Mouse (Mus musculus) limb, embryonic 11.5 days (tissue): Measurements from ENCODE around the gene Ggn. TPM values are rescaled to one million over a fixed set of nuclear protein-coding genes. Genes with fewer than 3 reads are reported as not detected.

Source experiments
- ATAC-seq: fragments of 200-750 bp; cut with Nextera tagmentation; 2 replicates; pipeline ENCODE4 v1.8.0; 2017; ENCODE audit warnings: low read depth; ENCODE audit not compliant: insufficient number of reproducible peaks, low FRiP score, low TSS enrichment
- DNase-seq: peaks from one replicate; pipeline ENCODE4 v3.0.0-alpha.2; 2015; ENCODE audit warnings: low spot score
- H3K27ac ChIP-seq: fragments of 300-500 bp; sonication (generic); replicated peaks from 2 replicates; pipeline ENCODE4 v1.5.1; 2014; ENCODE audit warnings: low read depth, mild to moderate bottlenecking, low read length
- H3K27me3 ChIP-seq: fragments of 300-500 bp; sonication (generic); 2 replicates; pipeline ENCODE4 v1.6.1; 2014; ENCODE audit warnings: mild to moderate bottlenecking, low read length, mixed read lengths; ENCODE audit not compliant: control insufficient read depth, insufficient read depth
- H3K36me3 ChIP-seq: fragments of 300-500 bp; sonication (generic); 2 replicates; pipeline ENCODE4 v1.6.1; 2014; ENCODE audit warnings: mild to moderate bottlenecking, low read length, moderate library complexity, mixed read lengths; ENCODE audit not compliant: control insufficient read depth, insufficient read depth
- H3K4me1 ChIP-seq: fragments of 300-500 bp; sonication (generic); 2 replicates; pipeline ENCODE4 v1.6.1; 2014; ENCODE audit warnings: low read length, mixed read lengths; ENCODE audit not compliant: control insufficient read depth, insufficient read depth
- H3K4me2 ChIP-seq: fragments of 300-500 bp; sonication (generic); 2 replicates; pipeline ENCODE4 v1.6.1; 2014; ENCODE audit warnings: low read depth, mild to moderate bottlenecking, moderate library complexity; ENCODE audit not compliant: severe bottlenecking
- H3K4me3 ChIP-seq: fragments of 300-500 bp; sonication (generic); 2 replicates; pipeline ENCODE4 v1.5.1; 2014; ENCODE audit warnings: low read depth, low read length
- H3K9ac ChIP-seq: fragments of 300-500 bp; sonication (generic); 2 replicates; pipeline ENCODE4 v1.6.1; 2014; ENCODE audit warnings: mild to moderate bottlenecking, low read length
- H3K9me3 ChIP-seq: fragments of 300-500 bp; sonication (generic); 2 replicates; pipeline ENCODE4 v1.6.1; 2016; ENCODE audit warnings: low read length; ENCODE audit not compliant: control insufficient read depth
- WGBS: fragments of 180-500 bp; shearing (Covaris S2); extraction: QIAGEN DNeasy Blood & Tissue Kit; methylation state at CpG from one replicate; pipeline ENCODE4 v1.1.7; 2014; 5-methylcytosine and 5-hydroxymethylcytosine counted together
- polyA plus RNA-seq: library from polyadenylated mRNA; unstranded; fragments of >200 nt; fragmentation: Nextera tagmentation; extraction: Ambion mirVana; gene quantifications from 2 replicates; pipeline ENCODE4 v1.2.1, GENCODE M21; 2014

Ggn gene
- polyA plus RNA-seq: 0.23 and 0.81 TPM in 2 replicates

GRCm38 (mm10) chr7:29170066-29170754, at the start of gene Ggn, which contains the start of gene Spred3:
Gene Ggn, plus strand, starts transcription at chr7:29170210.
Gene Spred3, minus strand, starts transcription at chr7:29170411.
- DNase-seq (peak; percentile 70), ATAC-seq (peak; percentile 48)
- H3K36me3 ChIP-seq: peaks cover 11% of the 10 kb centered on the region
- WGBS: 2% methylated on average over 30 of the region's 30 CpGs
- H3K4me3 ChIP-seq: peak within 1 kb of the TSS; percentile 61
- H3K9me3 ChIP-seq: no peaks in the 10 kb centered on the region; the same call in 1 of the 2 replicates
- H3K27me3 ChIP-seq: peaks cover 41% of the 10 kb centered on the region
- H3K27ac ChIP-seq: no peak within 1 kb of the TSS
- peak within 1 kb of the TSS; percentile 56 for H3K9ac ChIP-seq
- H3K4me2 ChIP-seq: peak within 1 kb of the TSS; percentile 50
- peaks cover 12% of the 10 kb centered on the region for H3K4me1 ChIP-seq

DNA sequence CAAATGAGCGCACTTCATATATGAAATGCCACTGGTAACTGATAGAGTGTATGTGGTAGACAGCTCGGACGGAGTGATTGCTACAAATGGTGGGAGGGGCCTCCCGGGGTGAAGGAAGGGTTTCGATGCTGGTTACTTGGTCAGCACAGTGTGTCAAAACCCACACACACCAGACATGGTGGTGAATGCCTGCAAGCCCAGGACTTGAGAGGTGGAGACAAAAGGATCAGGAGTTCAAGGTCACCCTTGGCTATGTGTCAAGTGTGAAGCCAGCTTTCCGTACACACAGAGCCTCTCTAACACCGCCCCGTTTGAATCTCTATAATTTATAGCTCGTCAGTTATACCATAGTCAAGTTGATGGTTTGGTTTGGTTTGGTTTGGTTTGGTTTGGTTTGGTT, 47.2 kb upstream of the Ggn start:
- no peak overlapping the region for H3K27ac ChIP-seq
- no peaks in the 10 kb centered on the region for H3K9me3 ChIP-seq
- no peak overlapping the region for H3K4me2 ChIP-seq
- ATAC-seq: no peak
- peaks cover 5% of the 10 kb centered on the region for H3K4me1 ChIP-seq
- H3K36me3 ChIP-seq: no peaks in the 10 kb centered on the region
- no peak overlapping the region for H3K9ac ChIP-seq
- no peaks in the 10 kb centered on the region for H3K27me3 ChIP-seq
- no peak overlapping the region for H3K4me3 ChIP-seq
- 92% methylated on average over 9 of the region's 9 CpGs for WGBS
- DNase-seq: no peak

DNA sequence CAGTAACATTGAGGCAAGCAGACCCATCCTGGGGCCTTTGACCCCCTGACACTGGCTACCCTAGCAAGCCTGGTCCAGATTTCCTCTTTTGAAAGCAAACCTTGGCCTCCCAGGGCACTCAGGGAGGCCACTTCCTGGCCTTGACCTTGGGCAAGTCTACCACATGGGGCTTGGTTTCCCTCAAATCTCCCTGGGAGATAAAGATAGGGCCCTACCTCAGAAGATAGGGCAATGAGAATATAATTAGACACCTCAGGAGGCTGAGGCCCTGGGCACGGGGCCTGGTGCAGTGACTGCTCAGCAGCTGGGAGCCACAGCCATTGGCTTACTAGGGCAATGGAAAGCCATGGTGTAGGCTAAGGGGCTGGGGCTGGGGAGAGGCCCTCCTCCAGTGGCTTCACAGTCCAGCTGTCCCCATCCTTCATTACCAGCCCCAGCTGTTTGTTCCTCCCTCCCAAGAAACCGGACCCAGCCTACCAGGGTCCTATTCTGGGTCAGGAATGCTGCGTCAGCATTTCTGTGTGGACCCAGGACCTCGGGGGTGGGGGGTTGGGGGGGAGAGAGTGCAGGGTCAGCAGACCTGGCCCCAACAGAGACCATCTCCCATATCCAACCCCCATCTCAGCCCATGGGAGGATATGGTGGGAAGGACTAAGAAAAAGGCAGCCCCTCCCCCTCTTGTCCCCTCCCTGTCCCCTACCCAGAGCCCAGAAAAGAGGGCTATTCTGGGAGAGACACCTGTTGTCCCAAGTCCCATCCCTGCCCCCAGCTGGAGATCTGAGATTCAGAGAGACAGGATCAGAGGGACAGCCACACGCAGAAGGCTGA, 46.3 kb upstream of the Ggn start:
- DNase-seq (no peak), ATAC-seq (peak; percentile 46; the same call in 1 of the 2 replicates)
- Histone ChIP-seq H3K27ac (no peak overlapping the region), H3K27me3 (no peaks in the 10 kb centered on the region), H3K36me3 (no peaks in the 10 kb centered on the region), H3K4me2 (peak overlapping the region; percentile 74), H3K4me1 (peaks cover 3% of the 10 kb centered on the region), H3K9me3 (no peaks in the 10 kb centered on the region), H3K9ac (no peak overlapping the region), H3K4me3 (peak overlapping the region; percentile 36)
- 51% methylated on average over 5 of the region's 5 CpGs for WGBS

- Histone ChIP-seq H3K4me1 (peaks cover 3% of the 10 kb centered on the region), H3K27ac (no peak within 1 kb of the TSS), H3K4me3 (peak within 1 kb of the TSS; percentile 36), H3K9ac (peak within 1 kb of the TSS; percentile 61), H3K36me3 (no peaks in the 10 kb centered on the region), H3K9me3 (no peaks in the 10 kb centered on the region), H3K4me2 (peak within 1 kb of the TSS; percentile 74), H3K27me3 (no peaks in the 10 kb centered on the region)
- ATAC-seq (peak; percentile 81; the same call in 1 of the 2 replicates), DNase-seq (peak; percentile 82)
- WGBS: 0% methylated on average over 16 of the region's 16 CpGs
Observed at GRCm38 (mm10) chr7:29124970-29125369, 45.0 kb upstream of the Ggn start, which contains the start of gene Ryr1. Gene Ryr1, minus strand, starts transcription at chr7:29125179.

DNA sequence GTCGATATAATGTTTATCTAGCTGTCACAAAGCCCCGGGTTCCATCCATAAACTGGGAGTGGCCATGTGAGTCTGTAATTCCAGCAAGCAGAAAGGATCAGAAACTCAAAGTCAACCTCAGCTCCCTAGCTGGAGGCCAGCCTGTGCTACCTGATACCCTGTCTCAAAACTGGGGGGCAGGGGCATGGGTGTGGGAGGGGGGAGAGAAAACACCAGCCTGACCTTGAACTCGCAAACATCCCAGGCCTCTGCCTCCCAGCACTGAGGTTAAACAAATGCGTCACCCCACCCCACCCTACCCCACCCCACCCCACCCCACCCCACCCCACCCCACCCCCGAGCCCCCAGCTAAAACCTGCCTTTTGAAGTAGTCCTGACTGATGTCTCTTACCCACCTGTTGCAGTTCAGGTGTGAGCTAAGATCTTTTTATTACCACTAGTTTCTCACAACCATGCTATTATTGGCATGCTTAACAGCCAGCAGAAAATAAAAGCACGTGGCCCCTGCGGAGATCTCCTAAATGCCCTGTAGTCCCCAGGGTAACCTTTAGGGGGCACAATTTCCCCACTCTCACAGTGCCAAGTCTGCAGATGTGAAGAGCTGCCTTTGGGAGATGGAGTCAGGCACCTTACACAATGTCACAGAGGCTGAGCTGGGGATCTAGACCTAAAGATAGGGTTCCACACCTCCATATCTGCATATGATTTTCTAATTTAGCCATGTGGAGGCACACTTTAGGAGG, 43.7 kb upstream of the Ggn start:
- Histone ChIP-seq H3K4me3 (no peak overlapping the region), H3K4me2 (no peak overlapping the region), H3K36me3 (no peaks in the 10 kb centered on the region), H3K27me3 (no peaks in the 10 kb centered on the region), H3K4me1 (peaks cover 3% of the 10 kb centered on the region), H3K9me3 (no peaks in the 10 kb centered on the region), H3K9ac (no peak overlapping the region), H3K27ac (no peak overlapping the region)
- 25% methylated on average over 7 of the region's 7 CpGs for WGBS
- ATAC-seq (no peak), DNase-seq (peak; percentile 78)

GRCm38 (mm10) chr7:29128725-29129124, 41.3 kb upstream of the Ggn start:
- ATAC-seq (no peak), DNase-seq (no peak)
- Histone ChIP-seq H3K27ac (no peak overlapping the region), H3K9ac (no peak overlapping the region), H3K9me3 (no peaks in the 10 kb centered on the region), H3K4me3 (no peak overlapping the region), H3K4me1 (peaks cover 3% of the 10 kb centered on the region), H3K4me2 (no peak overlapping the region), H3K27me3 (no peaks in the 10 kb centered on the region), H3K36me3 (no peaks in the 10 kb centered on the region)
- WGBS: 60% methylated on average over 2 of the region's 2 CpGs

- Histone ChIP-seq H3K4me3 (no peak overlapping the region), H3K9me3 (no peaks in the 10 kb centered on the region), H3K4me1 (peaks cover 9% of the 10 kb centered on the region), H3K9ac (no peak overlapping the region; the same call in 1 of the 2 replicates), H3K27me3 (no peaks in the 10 kb centered on the region), H3K4me2 (peak overlapping the region; percentile 50; the same call in 1 of the 2 replicates), H3K36me3 (no peaks in the 10 kb centered on the region), H3K27ac (no peak overlapping the region)
- WGBS: 2% methylated on average over 4 of the region's 4 CpGs
- DNase-seq (no peak), ATAC-seq (no peak)
Observed at GRCm38 (mm10) chr7:29134230-29134629, 35.8 kb upstream of the Ggn start.
